Mouse (Mus musculus) fibroblast of lung, adult 2 months (primary cell): ENCODE measurements around the gene Ankrd13c.

Source experiments
- DNase-seq: peaks from one replicate; pipeline ENCODE4 v3.0.0-alpha.2; 2011; ENCODE audit warnings: low read depth

Ankrd13c gene

GRCm38 (mm10) chr3:157952716-157953115 lies 5.7 kb downstream of the Ankrd13c start:
- DNase-seq, result no peak

GRCm38 (mm10) chr3:157955466-157955865 lies 8.4 kb downstream of the Ankrd13c start:
- DNase-seq, result no peak

- no peak for DNase-seq
These were observed 9.2 kb downstream of the Ankrd13c start for GRCm38 (mm10) chr3:157956201-157956600.

GRCm38 (mm10) chr3:157957320-157957719 lies 10.3 kb downstream of the Ankrd13c start:
- no peak for DNase-seq

GRCm38 (mm10) chr3:157971151-157971550 lies 24.1 kb downstream of the Ankrd13c start:
- no peak for DNase-seq

- DNase-seq, result no peak
These were observed 26.2 kb downstream of the Ankrd13c start for GRCm38 (mm10) chr3:157973236-157973635.

- no peak for DNase-seq
These were observed 32.6 kb downstream of the Ankrd13c start for GRCm38 (mm10) chr3:157979619-157980018.

GRCm38 (mm10) chr3:157993322-157993721 lies 46.3 kb downstream of the Ankrd13c start:
- DNase-seq, result no peak

- DNase-seq, result no peak
These were observed 48.7 kb downstream of the Ankrd13c start for GRCm38 (mm10) chr3:157995726-157996125.

- no peak for DNase-seq
These were observed 51.8 kb downstream of the Ankrd13c start for GRCm38 (mm10) chr3:157998742-157999369.

GRCm38 (mm10) chr3:158008647-158009046 lies 61.6 kb downstream of the Ankrd13c start:
- no peak for DNase-seq

- DNase-seq, result no peak
These were observed 62.8 kb downstream of the Ankrd13c start for GRCm38 (mm10) chr3:158009762-158010320.

GRCm38 (mm10) chr3:158031371-158031925 lies 84.4 kb downstream of the Ankrd13c start:
- peak; percentile 59 for DNase-seq

- DNase-seq, result no peak
These were observed 85.1 kb downstream of the Ankrd13c start for GRCm38 (mm10) chr3:158032106-158032505.

- no peak for DNase-seq
These were observed 88.8 kb downstream of the Ankrd13c start for GRCm38 (mm10) chr3:158035866-158036265.

- DNase-seq, result peak; percentile 72
These were observed 89.4 kb downstream of the Ankrd13c start, which contains the start of the genes Srsf11 and Lrrc40 for GRCm38 (mm10) chr3:158036329-158036988. TSS of gene Srsf11 (minus strand) at chr3:158036639. TSS of gene Lrrc40 (plus strand) at chr3:158036662.

GRCm38 (mm10) chr3:158038106-158038505 lies 91.1 kb downstream of the Ankrd13c start:
- DNase-seq, result no peak

- DNase-seq, result no peak
These were observed 93.7 kb downstream of the Ankrd13c start for GRCm38 (mm10) chr3:158040755-158041154.

- DNase-seq, result no peak
These were observed 102.5 kb downstream of the Ankrd13c start for GRCm38 (mm10) chr3:158049508-158049907.
